Mouse (Mus musculus): Measurements from ENCODE around the gene Kiss1. TPM values are rescaled to one million over a fixed set of nuclear protein-coding genes. Genes with fewer than 3 reads are reported as not detected.

Gene Kiss1
- total and polyA plus RNA-seq, 3 experiments, result not detected

DNA sequence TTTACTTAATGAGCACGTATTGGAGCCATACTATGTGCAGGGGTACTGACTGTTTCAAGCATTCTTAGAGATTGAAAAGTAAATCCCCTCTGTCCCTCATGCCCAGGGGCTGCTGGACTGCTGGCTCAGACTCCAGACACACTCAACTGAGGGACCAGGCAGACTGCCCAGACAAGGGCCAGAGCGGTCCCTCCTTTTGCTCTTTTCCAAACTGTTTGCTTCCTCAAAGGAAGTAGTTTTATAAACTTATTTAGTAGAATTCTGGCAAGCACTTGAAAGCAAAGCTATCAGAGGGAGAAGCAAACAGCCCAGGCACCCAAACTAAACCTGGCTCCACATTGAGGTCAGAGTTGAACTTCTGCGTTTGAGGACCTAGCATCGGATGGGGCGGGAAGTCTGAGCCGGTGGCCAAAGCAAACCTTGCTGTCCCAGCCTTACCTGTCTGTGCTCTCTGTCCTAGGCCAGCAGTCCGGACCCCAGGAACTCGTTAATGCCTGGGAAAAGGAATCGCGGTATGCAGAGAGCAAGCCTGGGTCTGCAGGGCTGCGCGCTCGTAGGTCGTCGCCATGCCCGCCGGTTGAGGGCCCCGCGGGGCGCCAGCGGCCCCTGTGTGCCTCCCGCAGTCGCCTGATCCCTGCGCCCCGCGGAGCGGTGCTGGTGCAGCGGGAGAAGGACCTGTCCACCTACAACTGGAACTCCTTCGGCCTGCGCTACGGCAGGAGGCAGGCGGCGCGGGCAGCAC lies 7.4 kb downstream of the Kiss1 start:
- Histone ChIP-seq H3K4me3 (ENCODE audit: control insufficient read depth in 1 of 2, insufficient read depth in 1 of 2, low read depth in 2 of 2, low read length in 2 of 2) (no peak overlapping the region), H3K4me1 (ENCODE audit: control insufficient read depth in 1 of 2, insufficient read depth in 2 of 2, low read length in 2 of 2) (no peaks in the 10 kb centered on the region), H3K36me3 (ENCODE audit: control insufficient read depth in 1 of 2, insufficient read depth in 2 of 2, low read length in 2 of 2) (no peaks in the 10 kb centered on the region), H3K79me2 (ENCODE audit: control insufficient read depth, insufficient read depth, low read length, poor library complexity) (no peaks in the 10 kb centered on the region), H3K27ac (ENCODE audit: control insufficient read depth, low read depth, low read length) (no peak overlapping the region), H3K27me3 (ENCODE audit: control insufficient read depth in 1 of 2, insufficient read depth in 2 of 2, low read length in 2 of 2) (peaks cover 2 to 6% of the 10 kb centered on the region in 2 experiments; a peak in 3 of 4 replicates), H3K9ac (ENCODE audit: control insufficient read depth, low read depth, low read length, poor library complexity, severe bottlenecking) (no peak overlapping the region), H3K9me3 (replicated peaks; ENCODE audit: insufficient read depth, low read length) (no peaks in the 10 kb centered on the region)
- DNase-seq (ENCODE audit: low read depth, low spot score), result no peak
- TF ChIP-seq NELFE (IDR thresholded peaks at IDR 0.05; ENCODE audit: low read depth, low read length) (no peak), MAX (IDR thresholded peaks at IDR 0.05; ENCODE audit: low read length) (no peak), USF1 (IDR thresholded peaks at IDR 0.05; ENCODE audit: low read depth, low read length) (no peak), GABPA (IDR thresholded peaks at IDR 0.05; ENCODE audit: low read depth, low read length) (no peak), E2F4 (IDR thresholded peaks at IDR 0.05; ENCODE audit: borderline replicate concordance, low read depth, low read length) (no peak), TAL1 (IDR thresholded peaks at IDR 0.05; ENCODE audit: low read length) (no peak), KAT2A (conservative IDR thresholded peaks at IDR 0.05; ENCODE audit: low read depth, low read length) (no peak), MYB (IDR thresholded peaks at IDR 0.05; ENCODE audit: low read depth, low read length) (no peak), CHD1 (IDR thresholded peaks at IDR 0.05; ENCODE audit: low read depth, low read length) (no peak), HCFC1 (IDR thresholded peaks at IDR 0.05; ENCODE audit: low read depth, low read length) (no peak), MXI1 (IDR thresholded peaks at IDR 0.05; ENCODE audit: low read depth, low read length) (no peak), TBP (IDR thresholded peaks at IDR 0.05; ENCODE audit: low read depth, low read length) (no peak), ZC3H11A (IDR thresholded peaks at IDR 0.05; ENCODE audit: low read depth, low read length) (no peak), SIN3A (IDR thresholded peaks at IDR 0.05; ENCODE audit: low read length) (no peak), ZKSCAN1 (IDR thresholded peaks at IDR 0.05; ENCODE audit: low read depth, low read length) (no peak)

DNA sequence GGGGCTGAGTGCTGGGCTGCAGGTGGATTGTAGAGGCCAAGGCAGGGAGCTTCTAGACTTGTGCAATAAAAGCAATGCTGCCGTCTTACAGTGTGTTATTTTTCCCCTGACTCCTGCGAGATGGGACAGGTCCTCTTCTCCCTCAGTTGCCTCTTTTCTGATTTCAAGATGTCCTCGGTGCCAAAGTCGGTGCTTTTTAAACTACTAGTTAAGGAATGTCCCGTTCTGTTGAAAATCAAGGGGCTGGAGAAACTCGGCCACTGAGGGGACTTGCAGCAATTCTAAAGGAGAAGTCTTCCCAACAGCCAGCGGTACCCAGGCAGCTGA lies 7.9 kb downstream of the Kiss1 start:
- no peak overlapping the region for H3K4me3 ChIP-seq (ENCODE audit: control insufficient read depth in 1 of 2, insufficient read depth in 1 of 2, low read depth in 2 of 2, low read length in 2 of 2)

More for the DNA sequence above, 7.9 kb downstream of the Kiss1 start:
- TF ChIP-seq TBP (IDR thresholded peaks at IDR 0.05; ENCODE audit: low read depth, low read length) (no peak), SIN3A (IDR thresholded peaks at IDR 0.05; ENCODE audit: low read length) (no peak), MAFK (IDR thresholded peaks at IDR 0.05; ENCODE audit: borderline replicate concordance, low read depth, low read length) (no peak), POLR2AphosphoS2 (IDR thresholded peaks at IDR 0.05; ENCODE audit: low read length) (no peak), BHLHE40 (IDR thresholded peaks at IDR 0.05; ENCODE audit: borderline replicate concordance, low read depth, low read length) (no peak), HCFC1 (IDR thresholded peaks at IDR 0.05; ENCODE audit: low read depth, low read length) (no peak), GABPA (IDR thresholded peaks at IDR 0.05; ENCODE audit: low read depth, low read length) (no peak), JUND (IDR thresholded peaks at IDR 0.05; ENCODE audit: low read depth, low read length) (no peak), CTCF (IDR thresholded peaks at IDR 0.05 in 2 of 3, conservative IDR thresholded peaks at IDR 0.05 in 1 of 3; ENCODE audit: control insufficient read depth in 1 of 3, insufficient read depth in 1 of 3, low read depth in 2 of 3, low read length in 3 of 3, poor library complexity in 1 of 3, severe bottlenecking in 1 of 3) (no peak), ZNF384 (IDR thresholded peaks at IDR 0.05; ENCODE audit: low read depth, low read length) (no peak), CHD1 (IDR thresholded peaks at IDR 0.05; ENCODE audit: low read depth, low read length) (no peak), ZMIZ1 (IDR thresholded peaks at IDR 0.05; ENCODE audit: low read depth, low read length) (no peak), NRF1 (IDR thresholded peaks at IDR 0.05; ENCODE audit: insufficient read depth, low read depth, low read length, poor library complexity, severe bottlenecking) (no peak)
- no peaks in the 10 kb centered on the region for H3K79me2 ChIP-seq (ENCODE audit: control insufficient read depth, insufficient read depth, low read length, poor library complexity)
- H3K27me3 ChIP-seq (ENCODE audit: control insufficient read depth in 1 of 2, insufficient read depth in 2 of 2, low read length in 2 of 2), result peaks cover 2 to 6% of the 10 kb centered on the region in 2 experiments; a peak in 3 of 4 replicates
- H3K9me3 ChIP-seq (replicated peaks; ENCODE audit: insufficient read depth, low read length), result no peaks in the 10 kb centered on the region
- no peaks in the 10 kb centered on the region for H3K36me3 ChIP-seq (ENCODE audit: control insufficient read depth in 1 of 2, insufficient read depth in 2 of 2, low read length in 2 of 2)
- H3K9ac ChIP-seq (ENCODE audit: control insufficient read depth, low read depth, low read length, poor library complexity, severe bottlenecking), result no peak overlapping the region
- no peaks in the 10 kb centered on the region for H3K4me1 ChIP-seq (ENCODE audit: control insufficient read depth in 1 of 2, insufficient read depth in 2 of 2, low read length in 2 of 2)
- H3K27ac ChIP-seq (ENCODE audit: control insufficient read depth, low read depth, low read length), result no peak overlapping the region
- DNase-seq (ENCODE audit: low read depth, low spot score), result no peak
